Mouse (Mus musculus) ovary, postnatal 14 days (tissue): Measurements from ENCODE around the gene Oaz1.
A peak's percentile ranks its signal among the peaks of the same experiment; 100 is the strongest.

Experiments used
- DNase-seq: peaks from one replicate; pipeline ENCODE4 v3.0.0; 2022; ENCODE audit warnings: low spot score

The Oaz1 gene

GRCm38 (mm10) chr10:80826151-80827062 is at the start of gene Oaz1:
Oaz1 (plus strand) TSS chr10:80826656.
- DNase-seq, result peak; percentile 95

- no peak for DNase-seq
These were observed 49.3 kb upstream of the Oaz1 start for GRCm38 (mm10) chr10:80777123-80777522.

- no peak for DNase-seq
These were observed 46.9 kb upstream of the Oaz1 start for GRCm38 (mm10) chr10:80779565-80779964.

- no peak for DNase-seq
These were observed 42.2 kb upstream of the Oaz1 start for GRCm38 (mm10) chr10:80784302-80784701.

- DNase-seq, result no peak
These were observed 41.6 kb upstream of the Oaz1 start for GRCm38 (mm10) chr10:80784871-80785270.

- DNase-seq, result no peak
These were observed 40.5 kb upstream of the Oaz1 start for GRCm38 (mm10) chr10:80785963-80786362.

GRCm38 (mm10) chr10:80787517-80787916 is 38.9 kb upstream of the Oaz1 start:
- DNase-seq, result no peak

GRCm38 (mm10) chr10:80790761-80791404 is 35.6 kb upstream of the Oaz1 start:
- no peak for DNase-seq

GRCm38 (mm10) chr10:80791476-80792174 is 34.8 kb upstream of the Oaz1 start:
- DNase-seq, result no peak

- DNase-seq, result no peak
These were observed 34.1 kb upstream of the Oaz1 start for GRCm38 (mm10) chr10:80792175-80793032.

- no peak for DNase-seq
These were observed 33.2 kb upstream of the Oaz1 start for GRCm38 (mm10) chr10:80793033-80793784.

- no peak for DNase-seq
These were observed 32.7 kb upstream of the Oaz1 start for GRCm38 (mm10) chr10:80793803-80794202.

- DNase-seq, result no peak
These were observed 31.7 kb upstream of the Oaz1 start for GRCm38 (mm10) chr10:80794750-80795149.

GRCm38 (mm10) chr10:80796307-80796848 is 30.1 kb upstream of the Oaz1 start:
- DNase-seq, result no peak

- DNase-seq, result no peak
These were observed 29.0 kb upstream of the Oaz1 start for GRCm38 (mm10) chr10:80797186-80798149.

- DNase-seq, result peak; percentile 89
These were observed 28.1 kb upstream of the Oaz1 start, which contains the start of the genes Sf3a2 and Plekhj1 for GRCm38 (mm10) chr10:80798150-80799006. Sf3a2 (plus strand) TSS chr10:80798198. Plekhj1 (minus strand) TSS chr10:80798626.

- no peak for DNase-seq
These were observed 27.3 kb upstream of the Oaz1 start for GRCm38 (mm10) chr10:80799070-80799566.
